Mouse (Mus musculus): ENCODE measurements at regions not wholly inside any gene's neighbourhood (a gene's known extent, or its start where the extent isn't known, plus 50 kb on each side); places are given as distances from the start of the nearest gene placed in this dataset.
A peak's percentile ranks its signal among the peaks of the same experiment; 100 is the strongest.

- no peak for DNase-seq (ENCODE audit: low spot score in 2 of 2)
Observed at GRCm38 (mm10) chr1:118741286-118741685, 113.5 kb downstream of the Tfcp2l1 start.

- no peak for DNase-seq (ENCODE audit: low spot score in 2 of 2)
Observed at GRCm38 (mm10) chr1:118748196-118748595, 120.5 kb downstream of the Tfcp2l1 start.

GRCm38 (mm10) chr1:118752869-118753268, 125.1 kb downstream of the Tfcp2l1 start:
- DNase-seq (ENCODE audit: low spot score in 2 of 2), result no peak

GRCm38 (mm10) chr1:118756171-118756865, 128.6 kb downstream of the Tfcp2l1 start:
- no peak for DNase-seq (ENCODE audit: low spot score in 2 of 2)

GRCm38 (mm10) chr1:118757340-118758030, 129.7 kb downstream of the Tfcp2l1 start:
- DNase-seq (ENCODE audit: low spot score in 2 of 2), result no peak

- DNase-seq (ENCODE audit: low spot score in 2 of 2), result no peak
Observed at GRCm38 (mm10) chr1:118758031-118758400, 130.3 kb downstream of the Tfcp2l1 start.

- peak; percentile 83 to 90 for DNase-seq (ENCODE audit: low spot score in 2 of 2)
Observed at GRCm38 (mm10) chr1:118759141-118759932, 131.6 kb downstream of the Tfcp2l1 start.

- no peak for DNase-seq (ENCODE audit: low spot score in 2 of 2)
Observed at GRCm38 (mm10) chr1:118765525-118765924, 137.8 kb downstream of the Tfcp2l1 start.

- DNase-seq (ENCODE audit: low spot score in 2 of 2), result peak in 1 of 2 experiments; percentile 56
Observed at GRCm38 (mm10) chr1:118768831-118769230, 141.1 kb downstream of the Tfcp2l1 start.

GRCm38 (mm10) chr1:118772261-118772660, 144.5 kb downstream of the Tfcp2l1 start:
- peak in 1 of 2 experiments; percentile 58 for DNase-seq (ENCODE audit: low spot score in 2 of 2)

- DNase-seq (ENCODE audit: low spot score in 2 of 2), result peak in 1 of 2 experiments; percentile 24
Observed at GRCm38 (mm10) chr1:118776594-118777441, 149.1 kb downstream of the Tfcp2l1 start.
